Mouse (Mus musculus) gastrocnemius, postnatal 10 days (tissue): ENCODE results near the gene Tcf20. TPM values are rescaled to one million over a fixed set of nuclear protein-coding genes. Genes with fewer than 3 reads are reported as not detected.
"Not testable (repeated sequence)": the region's sequence is repeated elsewhere in the genome, so short reads cannot be mapped to it uniquely, and the experiment has no call there.

Source experiments
- DNase-seq: peaks from one replicate; pipeline ENCODE4 v3.0.0; 2021; ENCODE audit warnings: mixed read lengths
- microRNA-seq, 2 experiments: library from miRNA; unstranded; fragments of <30 nt; microRNA quantifications; one replicate each; pipeline ENCODE4 v1.2.0; 2021
- total RNA-seq, 2 experiments: library from RNA; stranded (reverse); gene quantifications; 2 replicates each; pipeline ENCODE4 v1.2.3; 2021

Gene Tcf20
- total RNA-seq, 2 experiments from 2014 or later, result 33.4 to 40.6 TPM

DNA sequence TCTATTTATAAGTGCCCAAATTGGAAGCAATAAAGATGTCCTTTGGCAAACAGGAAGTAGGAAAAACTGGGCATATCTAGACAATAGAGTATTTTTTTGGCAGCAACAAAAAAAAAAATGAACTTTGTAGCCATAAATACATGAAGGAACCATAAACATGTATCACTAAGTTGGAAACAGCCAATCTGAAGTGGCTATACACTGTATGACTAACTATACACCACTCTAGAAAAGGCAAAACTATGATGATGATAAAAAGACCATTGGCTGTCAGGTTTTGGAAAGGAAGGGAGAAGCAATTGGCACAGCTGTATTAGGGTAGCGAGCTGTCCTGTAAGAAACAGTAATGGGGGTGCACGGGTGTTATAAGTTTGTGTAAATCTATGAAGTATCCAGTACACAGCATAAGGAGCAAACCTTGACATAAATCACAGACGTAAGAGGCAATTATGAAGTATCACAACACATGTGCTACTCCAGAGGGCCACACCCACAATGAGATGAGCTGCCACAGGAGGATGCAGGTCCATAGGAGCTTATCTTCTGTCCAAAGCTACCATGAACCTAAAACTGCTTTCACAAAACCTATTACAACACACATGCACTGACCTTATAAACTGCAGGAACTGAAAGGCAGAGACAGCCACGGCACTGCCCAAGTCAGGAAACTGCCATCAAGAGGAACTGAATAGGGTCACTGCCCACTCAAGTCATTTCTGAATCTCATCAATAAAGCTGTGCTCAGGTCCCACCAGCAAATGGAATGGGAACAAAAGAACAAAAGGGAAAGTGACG, 180.5 kb downstream of the Tcf20 start:
- no peak for DNase-seq

DNA sequence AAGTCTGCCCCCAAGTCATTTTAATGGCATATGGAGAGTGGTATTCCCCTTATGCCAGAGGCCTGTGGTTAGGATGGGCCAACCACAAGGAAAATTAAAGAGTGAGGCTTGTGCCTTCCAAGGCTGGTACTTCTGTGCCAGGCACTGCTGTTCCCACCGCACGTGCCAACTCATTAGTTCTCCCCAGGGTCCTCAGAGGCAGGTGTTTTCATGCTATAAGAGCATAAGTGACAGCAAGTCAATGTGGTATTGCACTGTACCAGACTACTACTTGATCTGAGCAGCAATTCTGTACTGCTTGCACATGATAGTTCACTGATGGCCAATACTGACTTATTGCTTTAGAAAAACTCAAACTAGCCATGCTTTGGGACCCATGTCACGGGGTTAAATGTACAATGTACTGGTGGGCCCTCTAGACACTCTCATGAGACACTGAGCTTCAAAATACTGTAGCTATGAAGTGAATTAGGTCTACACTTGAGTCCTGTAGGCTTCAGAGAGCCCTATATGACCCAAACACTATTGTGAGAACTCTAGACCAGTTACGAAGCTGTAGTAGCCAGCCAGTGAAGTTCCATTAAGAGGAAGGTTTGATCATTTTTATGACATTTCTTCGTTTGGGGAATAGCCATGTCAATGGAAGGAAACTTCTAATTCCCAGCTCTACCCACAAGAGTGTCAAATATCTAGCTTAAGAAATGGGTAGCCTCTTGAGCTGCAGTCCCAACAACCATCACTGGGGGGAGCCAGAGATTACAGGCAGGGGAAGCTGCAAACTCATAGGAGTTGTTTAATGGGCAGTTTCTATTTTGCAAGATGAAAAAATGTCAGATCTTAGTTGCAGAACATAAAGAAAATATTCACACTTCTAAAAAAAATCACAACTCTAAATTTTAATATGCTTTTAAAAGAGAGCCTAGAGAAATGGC, 182.7 kb downstream of the Tcf20 start:
- peak; percentile 84 for DNase-seq

DNA sequence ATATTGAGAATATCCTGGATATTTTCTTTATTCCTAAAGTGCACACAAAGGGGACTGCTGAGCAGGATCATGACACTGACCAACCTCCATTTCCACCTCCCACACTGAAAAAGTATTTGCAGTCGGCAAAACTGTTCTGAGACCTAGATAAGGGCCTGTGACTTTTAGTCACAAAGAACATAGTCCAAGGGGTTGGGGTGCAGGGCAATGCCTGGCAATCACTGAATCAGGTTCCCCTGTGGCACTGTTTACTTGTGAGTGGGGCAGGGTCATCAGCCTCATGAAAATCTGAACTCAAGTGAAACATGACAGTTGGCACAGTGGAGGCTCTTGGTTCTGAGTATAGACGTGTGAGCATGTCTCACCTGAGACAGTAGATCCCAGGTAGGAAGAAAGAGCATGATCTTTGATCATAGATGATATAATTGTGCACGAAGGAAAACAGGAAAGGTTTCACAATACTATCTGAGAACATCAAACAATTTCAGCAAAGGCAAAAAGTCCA, 191.7 kb downstream of the Tcf20 start:
- DNase-seq, result no peak

DNA sequence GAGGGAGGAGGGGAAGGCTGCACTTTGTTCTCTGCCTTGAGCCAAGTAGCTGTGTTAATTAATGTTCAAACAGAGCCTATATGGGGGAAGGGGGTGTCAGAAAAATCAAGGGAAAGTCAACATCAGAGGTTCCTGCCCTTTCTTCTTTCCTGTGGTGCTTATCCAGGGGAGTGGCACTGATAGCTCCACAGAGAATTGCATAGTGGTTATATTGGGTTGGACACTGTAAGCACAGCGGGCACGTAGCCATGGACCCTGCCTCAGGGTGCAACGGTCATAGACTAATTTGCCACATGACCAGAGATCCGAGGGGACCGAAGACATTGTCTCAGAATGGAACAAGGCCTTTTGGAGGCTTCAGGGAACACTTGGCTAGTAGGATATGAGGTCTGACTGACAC, 193.4 kb downstream of the Tcf20 start, which contains the start of gene Cyp2d26:
Gene Cyp2d26, minus strand, starts transcription at position 18 of the 400 bp plus-strand sequence.
- no peak for DNase-seq

DNA sequence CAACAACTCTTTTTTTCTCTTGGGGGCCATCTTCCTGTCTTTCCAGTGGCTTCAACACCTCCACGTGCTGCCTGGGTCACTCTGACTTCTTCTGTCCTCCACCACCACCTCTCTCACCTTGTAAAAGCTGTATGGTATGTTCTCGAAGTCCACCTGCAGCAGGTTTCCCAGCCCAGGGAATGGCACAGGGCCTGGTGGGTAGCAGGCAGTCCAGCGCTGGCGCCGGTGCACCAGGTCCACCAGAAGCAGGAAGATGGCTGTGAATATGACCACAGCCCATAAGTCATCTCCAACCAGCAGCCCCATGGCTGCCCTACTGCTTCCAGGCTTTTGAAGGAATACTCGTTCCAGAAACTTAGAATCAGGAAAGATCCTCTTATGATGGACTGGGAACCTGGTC, 193.8 kb downstream of the Tcf20 start:
- DNase-seq, result no peak

DNA sequence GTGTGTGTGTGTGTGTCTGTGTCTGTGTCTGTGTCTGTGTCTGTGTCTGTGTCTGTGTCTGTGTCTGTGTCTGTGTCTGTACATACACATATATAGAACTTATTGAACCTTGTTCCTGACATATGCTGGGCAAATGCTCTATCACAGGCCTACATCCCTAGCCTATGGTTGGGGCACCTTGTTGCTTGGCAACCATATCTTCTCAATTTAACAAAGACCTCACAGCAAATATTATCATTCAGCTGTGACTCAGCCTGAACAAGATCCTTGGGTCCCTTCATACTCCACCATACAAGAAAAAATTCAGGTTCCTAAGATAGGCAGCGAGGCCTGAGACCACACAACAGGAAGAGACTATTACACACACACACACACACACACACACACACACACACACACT, 194.2 kb downstream of the Tcf20 start:
- DNase-seq, result no peak

DNA sequence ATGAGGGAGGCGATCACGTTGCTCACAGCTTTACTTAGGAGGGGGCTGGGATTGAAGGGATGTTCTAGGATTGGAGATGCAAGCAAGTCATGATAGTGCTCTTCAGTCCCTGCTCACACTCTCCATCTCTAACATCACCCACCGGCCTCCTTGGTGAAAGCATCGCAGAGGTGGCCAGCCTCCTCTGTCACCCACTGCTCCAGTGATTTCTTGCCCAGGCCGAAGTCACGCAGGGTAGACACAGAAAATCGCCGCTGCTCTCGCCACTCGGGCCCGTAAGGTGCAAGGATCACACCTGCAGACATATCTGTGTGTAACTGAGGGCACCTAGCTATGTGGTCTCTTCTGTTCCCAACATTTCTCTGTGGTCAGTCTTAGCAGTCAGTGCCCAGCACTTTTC, 195.1 kb downstream of the Tcf20 start:
- no peak for DNase-seq

DNA sequence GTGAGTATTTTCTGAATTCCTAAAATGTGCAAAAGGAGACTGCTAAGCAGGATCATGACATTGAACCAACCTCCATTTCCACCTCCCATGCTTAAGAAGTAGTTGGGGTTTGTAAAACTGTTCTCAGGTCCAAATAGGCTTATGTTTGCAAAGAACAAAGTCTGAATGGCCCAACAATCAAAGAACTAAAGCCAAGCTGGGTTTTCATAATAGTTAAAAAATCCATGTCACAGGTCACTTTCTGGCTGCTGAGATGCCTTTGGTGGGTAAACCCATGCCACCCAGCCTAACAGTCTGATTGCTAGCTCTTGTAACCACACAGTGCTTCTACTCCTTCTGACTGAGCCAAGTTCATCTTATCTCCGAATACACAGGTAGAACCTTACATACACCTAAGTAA, 203.1 kb downstream of the Tcf20 start:
- no peak for DNase-seq

DNA sequence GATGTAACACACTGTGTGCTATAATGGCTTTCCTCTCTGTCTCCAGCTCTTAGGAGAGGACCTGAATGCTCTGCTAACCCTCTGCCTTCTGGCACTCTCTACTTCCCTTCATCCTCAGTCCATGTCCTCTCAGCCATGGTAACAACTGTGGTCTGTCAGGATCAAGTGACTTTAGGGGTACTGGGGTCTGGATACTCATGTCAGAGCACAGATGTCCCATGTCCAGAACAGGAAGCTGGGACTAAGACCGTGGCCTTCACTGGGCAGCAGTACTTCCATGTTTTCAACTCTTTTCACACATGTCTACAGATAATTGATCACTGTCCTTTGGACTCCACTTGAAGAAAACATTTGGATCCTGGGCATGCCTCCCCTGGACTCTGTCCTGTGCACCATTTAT, 203.9 kb downstream of the Tcf20 start:
- DNase-seq, result no peak

DNA sequence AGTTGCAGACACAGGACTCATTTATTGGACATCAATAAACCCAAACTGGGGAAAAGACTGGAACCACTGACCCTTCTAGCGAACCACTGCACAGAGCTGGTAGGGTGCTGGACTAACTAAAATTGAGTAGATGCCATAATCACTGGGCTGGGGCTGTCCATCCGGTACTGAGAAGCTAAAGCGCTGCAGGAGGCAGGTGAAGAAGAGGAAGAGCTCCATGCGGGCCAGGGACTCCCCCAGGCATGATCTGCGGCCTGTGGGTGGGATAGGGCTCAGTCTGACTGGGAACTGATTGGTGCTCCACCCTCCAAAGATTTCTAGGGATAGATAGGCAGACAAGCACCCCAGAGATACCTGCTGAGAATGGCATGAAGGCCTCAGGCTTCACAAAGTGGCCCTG, 209.8 kb downstream of the Tcf20 start:
- not testable (repeated sequence) for DNase-seq

DNA sequence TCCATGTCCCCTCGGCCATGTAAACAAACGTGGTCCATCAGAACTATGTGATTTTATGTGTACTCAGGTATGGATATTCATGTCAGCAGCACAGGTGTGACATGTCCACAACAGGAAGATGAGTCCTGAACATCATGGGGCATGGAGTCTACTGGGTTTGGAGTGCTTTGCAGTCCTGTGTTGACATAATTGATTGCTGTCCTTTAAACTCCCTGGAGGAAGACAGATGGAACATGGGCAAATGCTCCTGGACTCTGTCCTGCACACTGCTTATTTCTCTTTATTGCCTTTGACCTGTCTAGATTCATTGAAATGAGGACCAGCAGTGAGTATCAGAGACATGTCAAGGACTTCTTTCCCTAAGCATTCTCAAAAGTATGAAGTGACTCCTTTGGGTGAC, 221.7 kb downstream of the Tcf20 start:
- DNase-seq, result no peak

DNA sequence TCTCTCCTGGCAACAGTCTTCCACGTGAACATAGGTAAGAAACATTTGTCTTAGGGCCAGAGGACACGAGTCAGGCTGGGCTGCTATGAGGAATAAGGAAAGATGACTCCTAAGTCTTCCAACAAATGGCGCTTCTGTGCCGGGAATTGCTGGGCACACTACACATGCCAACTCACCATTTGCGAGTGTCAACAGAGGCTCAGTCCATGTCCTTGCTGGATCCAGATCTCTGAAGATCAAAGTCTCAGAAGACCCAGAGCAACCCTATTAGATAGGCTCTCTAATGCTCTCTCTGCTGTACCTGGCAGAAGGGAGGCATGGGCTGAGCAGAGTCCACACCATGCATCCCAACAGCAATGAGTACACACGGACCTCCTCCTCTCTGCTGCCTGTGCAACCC, 222.8 kb downstream of the Tcf20 start:
- no peak for DNase-seq

DNA sequence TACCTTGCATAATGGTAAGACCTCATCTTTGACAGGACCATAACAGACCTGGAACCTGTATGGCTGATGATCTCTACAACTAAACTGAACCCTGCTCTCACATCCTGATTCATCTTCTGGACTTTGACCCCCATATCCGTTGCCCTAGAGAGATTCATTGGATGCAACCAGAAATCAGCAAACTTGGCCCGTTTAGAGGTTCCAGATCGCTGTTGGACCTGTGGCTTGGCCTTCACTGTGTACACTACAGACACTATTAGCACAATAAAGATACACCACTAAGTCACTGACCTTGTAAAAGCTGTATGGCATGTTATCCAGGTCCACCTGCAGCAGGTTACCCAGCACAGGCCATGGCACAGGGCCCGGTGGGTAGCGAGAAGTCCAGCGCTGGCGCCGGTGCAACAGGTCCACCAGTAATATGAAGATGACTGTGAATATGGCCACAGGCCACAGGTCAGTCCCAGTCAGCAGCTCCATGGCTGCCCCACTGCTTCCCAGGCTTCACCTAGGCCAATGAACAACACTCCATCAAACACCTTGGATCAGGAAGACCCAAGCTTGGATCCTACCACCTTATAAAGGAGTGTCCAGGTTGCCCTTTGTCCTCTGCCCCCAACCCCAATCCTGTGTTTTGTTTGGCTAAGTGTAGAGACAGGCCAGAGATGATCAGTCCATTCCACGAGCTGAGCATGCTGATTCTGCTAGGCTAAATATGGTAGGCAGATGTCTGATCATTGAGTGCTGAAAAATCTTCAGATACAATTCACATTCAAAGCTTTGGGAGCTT, 223.8 kb downstream of the Tcf20 start, which contains the start of gene Cyp2d40:
Gene Cyp2d40, minus strand, starts transcription at position 553 of the 790 bp plus-strand sequence.
- DNase-seq, result no peak

Small RNA genes lying within 50 kb of the gene (microRNA-seq; reads per million reads assigned to microRNA genes)
- gene Gm27618 (0 reads per million in 2 experiments), gene Mir3080 (0.75 to 0.95 reads per million in 2 experiments)

Other genes starting within 250 kb of the Tcf20 start
- gene Cyp2d40, start 223.7 kb downstream of the Tcf20 start, total RNA-seq, result not detected
- gene Cyp2d26, start 193.6 kb downstream of the Tcf20 start, total RNA-seq, result under 1 TPM in 1 of 2 experiments, not detected in 1; 0.43 TPM
- gene Nfam1, start 45.4 kb upstream of the Tcf20 start, total RNA-seq, result 1 to 10 TPM; 1.4 to 3.0 TPM
- gene Serhl, start 101.6 kb upstream of the Tcf20 start, total RNA-seq, result 10 to 100 TPM; 34.8 to 35.4 TPM
- gene Rrp7a, start 134.9 kb upstream of the Tcf20 start, total RNA-seq, result 10 to 100 TPM; 41.0 to 44.3 TPM
- 10 to 100 TPM; 33.8 to 43.3 TPM for gene Poldip3, start 161.5 kb upstream of the Tcf20 start, total RNA-seq
- gene Cyb5r3, start 184.7 kb upstream of the Tcf20 start, total RNA-seq, result 100 to 1,000 TPM in 1 of 2 experiments, 10 to 100 TPM in 1; 91.3 to 102 TPM